Mouse (Mus musculus): ENCODE measurements around the gene Irgm2. TPM values are rescaled to one million over a fixed set of nuclear protein-coding genes. Genes with fewer than 3 reads are reported as not detected.

The Irgm2 gene
- total RNA-seq, 1 experiment from 2014 or later, result 7.8 TPM

GRCm38 (mm10) chr11:58249203-58249981 lies 50.0 kb downstream of the Irgm2 start:
- no peak for ATAC-seq (replicated peaks; ENCODE audit: low read depth, poor library complexity, severe bottlenecking)

GRCm38 (mm10) chr11:58250550-58250949 lies 51.1 kb downstream of the Irgm2 start:
- ATAC-seq (replicated peaks; ENCODE audit: low read depth, poor library complexity, severe bottlenecking), result peak; percentile 52

DNA sequence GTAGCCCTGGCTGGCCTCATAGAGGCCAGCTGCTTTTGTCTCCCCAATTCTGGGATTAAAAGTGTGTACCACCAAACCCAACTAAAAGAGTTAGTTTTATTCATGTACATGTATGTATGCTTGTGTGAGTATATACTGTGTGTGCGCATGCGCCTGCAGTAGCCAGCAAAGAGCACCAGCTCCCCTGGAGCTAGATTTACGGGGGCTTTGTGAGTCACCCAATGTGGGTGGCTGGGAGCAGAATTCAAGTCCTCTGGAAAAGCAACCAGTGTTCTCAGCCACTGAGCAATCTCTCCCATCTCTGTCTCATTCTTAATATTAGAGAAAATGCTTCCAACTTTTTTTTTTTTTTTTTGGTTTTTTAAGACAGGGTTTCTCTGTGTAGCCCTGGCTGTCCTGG lies 55.0 kb downstream of the Irgm2 start:
- no peak for ATAC-seq (replicated peaks; ENCODE audit: low read depth, poor library complexity, severe bottlenecking)

DNA sequence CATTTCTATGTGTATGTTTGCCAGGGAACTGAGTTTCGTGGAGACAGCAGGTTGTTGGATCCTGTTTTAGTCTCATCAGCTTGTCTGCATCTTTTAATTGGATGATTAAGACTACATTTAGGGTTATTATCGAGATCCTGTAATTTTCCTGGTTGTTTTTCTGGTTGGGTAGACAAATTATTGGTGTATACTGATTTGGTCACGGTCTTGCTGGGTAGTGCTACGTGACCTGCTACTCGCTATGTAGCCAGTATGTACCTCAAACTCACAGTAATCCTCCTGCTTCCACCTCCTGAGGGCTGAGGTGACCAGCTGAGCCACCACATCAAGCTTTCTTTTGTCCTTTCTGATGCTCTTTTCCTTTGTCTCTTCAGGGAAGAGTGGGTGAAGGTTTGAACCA lies 58.4 kb downstream of the Irgm2 start:
- ATAC-seq (replicated peaks; ENCODE audit: low read depth, poor library complexity, severe bottlenecking), result no peak

DNA sequence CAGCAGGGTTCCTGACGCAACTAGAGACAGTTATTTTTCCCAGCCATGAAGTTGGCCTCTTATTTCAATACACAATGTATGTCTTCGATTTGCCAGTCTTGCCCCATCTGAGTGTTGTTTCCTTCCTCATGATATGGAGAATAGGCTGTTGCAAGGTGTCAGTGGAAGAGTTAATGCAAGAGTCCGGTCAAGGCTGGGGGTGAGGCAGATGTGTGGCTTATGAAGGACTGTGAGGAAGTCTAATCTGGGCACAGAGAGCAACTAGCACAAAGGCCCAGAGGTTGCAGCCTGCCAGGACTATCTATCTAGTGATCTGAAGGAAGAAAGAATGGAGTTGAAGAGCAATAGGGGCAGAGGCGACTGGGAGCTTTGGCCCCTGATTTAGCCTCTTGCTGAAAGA lies 60.7 kb downstream of the Irgm2 start:
- no peak for ATAC-seq (replicated peaks; ENCODE audit: low read depth, poor library complexity, severe bottlenecking)

GRCm38 (mm10) chr11:58261826-58262225 lies 62.4 kb downstream of the Irgm2 start:
- no peak for ATAC-seq (replicated peaks; ENCODE audit: low read depth, poor library complexity, severe bottlenecking)

DNA sequence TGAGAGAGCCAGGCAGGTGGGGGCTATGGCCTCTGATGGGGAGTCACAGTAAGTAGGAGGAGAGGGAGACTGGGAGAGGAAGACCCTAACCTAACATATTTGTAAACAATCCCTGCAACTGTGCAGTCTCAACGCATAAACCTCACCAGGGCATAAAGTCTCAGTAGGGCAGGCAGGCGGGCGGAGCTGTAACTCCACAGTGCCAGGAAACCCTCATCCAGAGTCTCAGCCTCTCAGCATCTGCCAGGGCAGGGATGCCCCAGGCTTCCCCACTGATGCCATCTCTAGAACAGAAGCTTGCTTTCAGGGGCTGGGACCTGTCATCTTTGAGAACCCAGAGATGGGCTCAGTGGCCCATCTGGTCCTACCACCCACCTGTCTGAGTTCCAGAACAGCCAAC lies 62.9 kb downstream of the Irgm2 start:
- no peak for ATAC-seq (replicated peaks; ENCODE audit: low read depth, poor library complexity, severe bottlenecking)

- no peak for ATAC-seq (replicated peaks; ENCODE audit: low read depth, poor library complexity, severe bottlenecking)
Measured at GRCm38 (mm10) chr11:58263516-58263915, 64.1 kb downstream of the Irgm2 start.

- no peak for ATAC-seq (replicated peaks; ENCODE audit: low read depth, poor library complexity, severe bottlenecking)
Measured at GRCm38 (mm10) chr11:58264546-58264945, 65.1 kb downstream of the Irgm2 start.

DNA sequence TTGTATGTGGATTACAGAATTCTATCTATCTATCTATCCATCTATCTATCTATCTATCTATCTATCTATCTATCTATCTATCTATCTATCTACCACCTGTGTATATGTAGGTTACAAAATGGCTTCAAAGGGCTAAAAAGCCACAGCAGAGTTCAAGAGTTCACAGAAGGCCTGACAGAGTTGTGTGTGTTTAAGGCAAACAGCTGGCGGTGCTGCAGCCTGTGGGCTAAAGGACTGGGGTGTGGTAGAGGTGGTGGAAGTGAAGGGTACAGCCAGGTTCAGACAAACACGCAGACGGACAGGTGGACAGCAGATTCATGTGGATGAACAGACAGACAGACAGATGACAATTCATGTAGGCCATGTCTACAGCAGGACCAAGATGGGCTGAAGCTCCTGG lies 68.9 kb downstream of the Irgm2 start:
- no peak for ATAC-seq (replicated peaks; ENCODE audit: low read depth, poor library complexity, severe bottlenecking)

Other genes starting within 250 kb of the Irgm2 start
- 65.3 and 72.9 TPM in 2 replicates for gene Larp1, start 190.6 kb upstream of the Irgm2 start, total RNA-seq (2017)
- gene Gm12248, start 106.5 kb upstream of the Irgm2 start, total RNA-seq (2017), result not detected in 2 replicates
- gene Cnot8, start 95.5 kb upstream of the Irgm2 start, total RNA-seq (2017), result 84.7 and 110 TPM in 2 replicates
- 36.8 and 38.3 TPM in 2 replicates for gene Gemin5, start 31.1 kb upstream of the Irgm2 start, total RNA-seq (2017)
- gene Mrpl22, start 28.0 kb upstream of the Irgm2 start, total RNA-seq (2017), result 55.0 and 55.2 TPM in 2 replicates
- gene Igtp, start 62 bp upstream of the Irgm2 start, total RNA-seq (2017), result 15.2 and 15.4 TPM in 2 replicates
- 0.41 and 0.92 TPM in 2 replicates for gene 4930438A08Rik, start 75.2 kb downstream of the Irgm2 start, total RNA-seq (2017)
- gene Zfp692, start 107.5 kb downstream of the Irgm2 start, total RNA-seq (2017), result 15.8 and 19.3 TPM in 2 replicates
- 23.0 and 25.8 TPM in 2 replicates for gene Zfp672, start 130.7 kb downstream of the Irgm2 start, total RNA-seq (2017)
- 12.7 and 13.5 TPM in 2 replicates for gene Sh3bp5l, start 131.1 kb downstream of the Irgm2 start, total RNA-seq (2017)
- gene Lypd8, start 179.4 kb downstream of the Irgm2 start, total RNA-seq (2017), result not detected in 2 replicates
- not detected in 2 replicates for gene 1810065E05Rik, start 221.5 kb downstream of the Irgm2 start, total RNA-seq (2017)
- gene Gm12253, start 232.9 kb downstream of the Irgm2 start, total RNA-seq (2017), result not detected in 2 replicates